Mouse (Mus musculus) forebrain, embryonic 16.5 days (tissue): ENCODE measurements around the gene Crispld2. TPM values are rescaled to one million over a fixed set of nuclear protein-coding genes. Genes with fewer than 3 reads are reported as not detected.

Source experiments
- ATAC-seq: fragments of 200-750 bp; cut with Nextera tagmentation; 2 replicates; pipeline ENCODE4 v1.8.0; 2017; ENCODE audit warnings: mild to moderate bottlenecking, moderate library complexity
- H3K27ac ChIP-seq: fragments of 300-500 bp; sonication (generic); 2 replicates; pipeline ENCODE4 v1.5.1; 2014; ENCODE audit warnings: low read length, control low read depth
- H3K27me3 ChIP-seq: fragments of 300-500 bp; sonication (generic); replicated peaks from 2 replicates; pipeline ENCODE4 v1.6.1; 2014; ENCODE audit warnings: low read length; ENCODE audit not compliant: control insufficient read depth, insufficient read depth
- H3K36me3 ChIP-seq: fragments of 300-500 bp; sonication (generic); 2 replicates; pipeline ENCODE4 v1.6.1; 2014; ENCODE audit not compliant: control insufficient read depth, insufficient read depth
- H3K4me1 ChIP-seq: fragments of 300-500 bp; sonication (generic); replicated peaks from 2 replicates; pipeline ENCODE4 v1.6.1; 2014; ENCODE audit warnings: low read length; ENCODE audit not compliant: control insufficient read depth, insufficient read depth
- H3K4me2 ChIP-seq: fragments of 300-500 bp; sonication (generic); 2 replicates; pipeline ENCODE4 v1.6.1; 2014; ENCODE audit warnings: mild to moderate bottlenecking, low read length, control low read depth
- H3K4me3 ChIP-seq: fragments of 300-500 bp; sonication (generic); replicated peaks from 2 replicates; pipeline ENCODE4 v1.5.1; 2014; ENCODE audit warnings: mild to moderate bottlenecking, low read length, control low read depth
- H3K9ac ChIP-seq: fragments of 300-500 bp; sonication (generic); replicated peaks from 2 replicates; pipeline ENCODE4 v1.6.1; 2014; ENCODE audit warnings: low read depth, low read length, control low read depth
- H3K9me3 ChIP-seq: fragments of 300-500 bp; sonication (generic); 2 replicates; pipeline ENCODE4 v1.6.1; 2016; ENCODE audit warnings: low read length; ENCODE audit not compliant: control insufficient read depth
- WGBS: fragments of 180-500 bp; shearing (Covaris S2); extraction: QIAGEN DNeasy Blood & Tissue Kit; methylation state at CpG from one replicate; pipeline ENCODE4 v1.1.7; 2014; 5-methylcytosine and 5-hydroxymethylcytosine counted together
- polyA plus RNA-seq: library from polyadenylated mRNA; unstranded; fragments of >200 nt; fragmentation: Nextera tagmentation; extraction: Ambion mirVana; gene quantifications from 2 replicates; pipeline ENCODE4 v1.2.1, GENCODE M21; 2015

The Crispld2 gene
- polyA plus RNA-seq, 1 experiment from 2014 or later, result 1.2 TPM

GRCm38 (mm10) chr8:119986174-119986573 is 6.1 kb upstream of the Crispld2 start:
- H3K36me3 ChIP-seq, result no peaks in the 10 kb centered on the region
- H3K4me3 ChIP-seq, result no peak overlapping the region
- H3K9me3 ChIP-seq, result no peaks in the 10 kb centered on the region
- H3K27ac ChIP-seq, result no peak overlapping the region
- H3K9ac ChIP-seq, result no peak overlapping the region
- WGBS, result 73% methylated on average over 5 of the region's 5 CpGs
- no peak overlapping the region for H3K4me2 ChIP-seq
- H3K27me3 ChIP-seq, result peaks cover under 1% of the 10 kb centered on the region; the same call in 1 of the 2 replicates
- ATAC-seq, result no peak
- H3K4me1 ChIP-seq, result no peaks in the 10 kb centered on the region

GRCm38 (mm10) chr8:119988087-119988486 is 4.2 kb upstream of the Crispld2 start:
- H3K9me3 ChIP-seq, result no peaks in the 10 kb centered on the region
- no peak overlapping the region for H3K9ac ChIP-seq
- WGBS, result 75% methylated on average over 15 of the region's 15 CpGs
- no peaks in the 10 kb centered on the region for H3K36me3 ChIP-seq
- no peak overlapping the region for H3K4me3 ChIP-seq
- H3K4me1 ChIP-seq, result peaks cover 12% of the 10 kb centered on the region
- H3K27ac ChIP-seq, result no peak overlapping the region
- H3K27me3 ChIP-seq, result peaks cover 9% of the 10 kb centered on the region
- no peak overlapping the region for H3K4me2 ChIP-seq
- no peak for ATAC-seq

DNA sequence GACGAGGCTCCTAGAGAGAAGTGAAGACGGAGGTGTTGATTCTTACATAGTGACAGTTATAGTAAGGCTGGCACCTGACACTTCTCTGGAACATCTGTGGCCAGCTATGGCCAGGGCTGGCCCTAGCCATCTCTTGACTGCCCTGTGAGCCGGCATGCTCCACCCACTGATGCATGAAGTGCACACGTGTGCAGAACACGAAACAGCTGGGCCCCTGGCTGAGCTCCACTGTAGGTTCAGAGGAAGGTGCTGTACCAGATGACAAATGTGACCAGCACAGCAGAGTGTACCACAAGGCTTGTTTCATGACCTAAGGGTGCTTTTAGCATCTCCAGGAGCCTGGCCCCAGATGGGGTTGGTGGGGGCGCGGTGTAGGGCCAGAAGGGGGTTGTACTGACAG is 1.9 kb downstream of the Crispld2 start:
- Histone ChIP-seq H3K27ac (no peak overlapping the region), H3K36me3 (no peaks in the 10 kb centered on the region), H3K9ac (no peak overlapping the region), H3K4me1 (peaks cover 12% of the 10 kb centered on the region), H3K9me3 (no peaks in the 10 kb centered on the region), H3K4me3 (no peak overlapping the region), H3K27me3 (peaks cover 14% of the 10 kb centered on the region), H3K4me2 (no peak overlapping the region)
- 85% methylated on average over 7 of the region's 7 CpGs for WGBS
- ATAC-seq, result no peak

DNA sequence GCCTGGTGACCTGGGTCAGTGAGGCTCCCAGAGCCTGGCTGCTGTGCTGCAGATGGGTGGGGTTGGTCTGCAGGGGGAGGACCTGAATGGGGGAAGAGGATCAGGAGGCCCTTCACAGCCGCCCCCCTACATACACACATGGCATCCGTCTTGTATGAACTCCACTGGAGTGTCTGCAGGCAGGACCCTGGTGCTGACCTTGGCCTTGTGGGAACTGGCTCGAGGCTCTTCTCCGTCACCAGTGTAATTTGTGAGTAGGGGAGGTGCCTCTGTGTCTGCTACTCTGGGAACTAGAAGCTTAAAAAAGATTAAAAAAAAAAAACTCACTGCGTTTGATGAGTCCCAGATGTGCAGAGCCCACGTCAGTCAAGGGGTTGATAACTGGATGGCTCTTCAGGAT is 2.3 kb downstream of the Crispld2 start:
- ATAC-seq, result no peak
- H3K4me1 ChIP-seq, result peaks cover 12% of the 10 kb centered on the region
- H3K27ac ChIP-seq, result no peak overlapping the region
- peaks cover 14% of the 10 kb centered on the region for H3K27me3 ChIP-seq
- no peak overlapping the region for H3K9ac ChIP-seq
- no peaks in the 10 kb centered on the region for H3K36me3 ChIP-seq
- no peak overlapping the region for H3K4me3 ChIP-seq
- H3K4me2 ChIP-seq, result no peak overlapping the region
- no peaks in the 10 kb centered on the region for H3K9me3 ChIP-seq
- WGBS, result 84% methylated on average over 6 of the region's 6 CpGs

GRCm38 (mm10) chr8:119997266-119997665 is 5.0 kb downstream of the Crispld2 start:
- Histone ChIP-seq H3K27me3 (peaks cover 11% of the 10 kb centered on the region), H3K4me3 (no peak overlapping the region), H3K9me3 (no peaks in the 10 kb centered on the region), H3K9ac (no peak overlapping the region), H3K36me3 (no peaks in the 10 kb centered on the region), H3K4me1 (peaks cover 7% of the 10 kb centered on the region), H3K4me2 (no peak overlapping the region), H3K27ac (no peak overlapping the region)
- WGBS, result 83% methylated on average over 4 of the region's 4 CpGs
- ATAC-seq, result no peak

GRCm38 (mm10) chr8:120000461-120000860 is 8.2 kb downstream of the Crispld2 start:
- H3K36me3 ChIP-seq, result no peaks in the 10 kb centered on the region
- WGBS, result 71% methylated on average over 8 of the region's 8 CpGs
- no peak for ATAC-seq

GRCm38 (mm10) chr8:120001712-120002111 is 9.5 kb downstream of the Crispld2 start:
- Histone ChIP-seq H3K27me3 (no peaks in the 10 kb centered on the region), H3K27ac (no peak overlapping the region), H3K4me2 (no peak overlapping the region), H3K9ac (no peak overlapping the region), H3K4me3 (no peak overlapping the region), H3K36me3 (no peaks in the 10 kb centered on the region), H3K9me3 (no peaks in the 10 kb centered on the region), H3K4me1 (0 out of 2 replicates have a peak, but pooled peaks cover 3% of the 10 kb centered on the region)
- whole genome bisulfite sequencing, result 61% methylated on average over 7 of the region's 7 CpGs
- ATAC-seq, result no peak

More at GRCm38 (mm10) chr8:120000461-120000860, 8.2 kb downstream of the Crispld2 start:
- H3K9me3 ChIP-seq, result no peaks in the 10 kb centered on the region
- no peak overlapping the region for H3K27ac ChIP-seq
- no peak overlapping the region for H3K4me2 ChIP-seq
- no peak overlapping the region for H3K4me3 ChIP-seq
- H3K4me1 ChIP-seq, result 0 out of 2 replicates have a peak, but pooled peaks cover 3% of the 10 kb centered on the region
- no peak overlapping the region for H3K9ac ChIP-seq
- no peaks in the 10 kb centered on the region for H3K27me3 ChIP-seq

GRCm38 (mm10) chr8:120002348-120002747 is 10.1 kb downstream of the Crispld2 start:
- Histone ChIP-seq H3K36me3 (no peaks in the 10 kb centered on the region), H3K27ac (no peak overlapping the region), H3K9me3 (no peaks in the 10 kb centered on the region), H3K9ac (no peak overlapping the region), H3K4me2 (no peak overlapping the region), H3K4me3 (no peak overlapping the region), H3K27me3 (no peaks in the 10 kb centered on the region), H3K4me1 (0 out of 2 replicates have a peak, but pooled peaks cover 3% of the 10 kb centered on the region)
- 64% methylated on average over 9 of the region's 9 CpGs for WGBS
- ATAC-seq, result no peak

DNA sequence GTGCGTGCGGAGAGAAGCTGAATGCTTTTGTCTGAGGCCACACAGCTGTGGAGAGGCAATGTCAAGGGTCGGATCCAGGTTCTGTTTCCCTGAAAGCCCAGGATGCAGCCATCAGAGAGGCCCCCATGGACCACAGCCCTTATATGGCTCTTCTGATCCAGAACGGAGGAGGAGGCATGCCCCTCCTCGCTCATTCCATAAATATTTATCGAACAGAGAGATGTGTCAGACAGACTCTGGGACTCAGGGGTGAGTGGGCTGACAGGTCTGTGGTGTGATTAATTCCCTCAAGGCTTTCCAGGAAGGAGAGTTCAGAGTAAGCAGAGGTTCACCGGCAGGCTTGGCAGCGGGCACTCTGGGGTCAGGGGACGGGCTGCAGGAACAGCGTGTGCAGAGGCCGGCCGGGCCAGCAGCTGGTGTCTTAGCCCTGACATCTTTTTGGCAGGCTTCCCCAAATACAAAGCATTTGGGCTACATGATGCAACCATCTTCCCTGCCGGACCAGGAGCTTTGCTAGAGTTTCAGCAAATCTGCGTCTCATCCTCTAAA is 12.0 kb downstream of the Crispld2 start:
- Histone ChIP-seq H3K9me3 (no peaks in the 10 kb centered on the region), H3K4me3 (no peak overlapping the region), H3K4me2 (no peak overlapping the region), H3K9ac (no peak overlapping the region), H3K4me1 (0 out of 2 replicates have a peak, but pooled peaks cover 3% of the 10 kb centered on the region), H3K27ac (no peak overlapping the region), H3K27me3 (no peaks in the 10 kb centered on the region), H3K36me3 (no peaks in the 10 kb centered on the region)
- 56% methylated on average over 14 of the region's 14 CpGs for WGBS
- ATAC-seq, result no peak
